Mouse (Mus musculus): ENCODE data around the gene Tmem242. TPM values are rescaled to one million over a fixed set of nuclear protein-coding genes. Genes with fewer than 3 reads are reported as not detected.

Gene Tmem242
- polyA plus RNA-seq, 1 experiment from 2014 or later = 142 TPM

DNA sequence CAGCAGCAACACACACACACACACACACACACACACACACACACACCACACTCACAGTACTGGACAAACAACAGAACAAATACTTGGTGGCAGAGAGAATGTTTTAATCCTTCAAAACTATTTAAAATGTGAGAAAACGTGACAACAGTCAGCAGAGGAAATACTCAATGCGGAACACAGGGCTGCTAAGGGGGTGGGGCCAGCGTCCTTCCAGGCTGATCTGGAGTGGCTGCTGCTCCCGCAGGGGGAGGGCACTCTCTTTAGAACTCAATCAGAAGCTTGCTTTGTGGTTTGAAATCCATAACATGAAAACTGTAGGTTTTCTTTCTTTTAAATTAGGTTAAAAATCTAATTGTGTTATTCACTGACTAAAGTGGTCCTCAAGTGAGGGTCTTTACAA, 18.2 kb downstream of the Tmem242 start:
- Histone ChIP-seq H3K36me3 (ENCODE audit: control insufficient read depth, insufficient read depth, low read length) (0 out of 2 replicates have a peak, but pooled peaks cover 8% of the 10 kb centered on the region), H3K9me3 (ENCODE audit: control insufficient read depth, low read length) (no peaks in the 10 kb centered on the region), H3K4me3 (ENCODE audit: low read length) (no peak overlapping the region), H3K4me2 (replicated peaks; ENCODE audit: low read depth, low read length) (no peak overlapping the region), H3K27ac (ENCODE audit: low read depth, low read length) (no peak overlapping the region), H3K27me3 (ENCODE audit: control insufficient read depth, insufficient read depth, low read length) (no peaks in the 10 kb centered on the region), H3K9ac (ENCODE audit: low read depth, low read length) (no peak overlapping the region), H3K4me1 (ENCODE audit: control insufficient read depth, insufficient read depth, low read length) (no peaks in the 10 kb centered on the region)
- 52% methylated on average over 4 of the region's 4 CpGs for WGBS
- ATAC-seq (ENCODE audit: low FRiP score, low TSS enrichment) = no peak

DNA sequence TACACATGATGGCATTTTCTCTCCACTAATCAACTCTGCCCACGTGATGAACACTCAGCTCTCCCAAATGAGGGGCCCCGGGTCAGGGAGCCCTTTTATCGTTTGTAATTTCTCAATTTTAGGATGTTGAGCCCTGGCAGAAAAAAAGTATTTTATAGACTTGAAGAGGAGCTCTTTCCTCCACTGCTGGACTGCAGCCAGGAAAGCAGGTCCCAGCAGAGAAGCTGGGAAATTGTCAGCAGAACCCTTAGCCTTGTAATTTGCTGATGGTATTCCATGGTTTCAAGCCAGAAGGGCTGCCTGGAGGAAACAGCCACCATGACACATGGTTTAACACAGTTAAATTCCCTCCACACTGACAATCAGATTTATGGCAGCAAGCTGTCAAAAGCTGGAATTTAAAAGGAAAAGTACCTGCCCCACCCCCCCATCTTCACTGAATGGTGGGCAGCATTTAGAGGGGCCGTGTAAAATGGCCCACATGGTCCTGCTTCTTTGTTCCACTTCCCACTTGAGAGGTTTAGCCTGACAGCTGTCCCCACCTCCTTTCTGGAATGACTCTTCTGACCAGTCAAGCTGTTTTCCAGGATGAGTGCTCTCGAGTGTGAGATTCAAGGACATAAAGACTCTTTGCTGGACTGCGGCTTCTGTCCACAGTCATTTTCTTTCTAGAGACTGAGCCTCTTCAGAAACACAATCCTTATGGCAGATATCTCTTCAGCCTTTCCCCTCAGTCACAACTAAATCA, 20.1 kb downstream of the Tmem242 start:
- Histone ChIP-seq H3K27me3 (ENCODE audit: control insufficient read depth, insufficient read depth, low read length) (no peaks in the 10 kb centered on the region), H3K9me3 (ENCODE audit: control insufficient read depth, low read length) (no peaks in the 10 kb centered on the region), H3K9ac (ENCODE audit: low read depth, low read length) (no peak overlapping the region), H3K36me3 (ENCODE audit: control insufficient read depth, insufficient read depth, low read length) (0 out of 2 replicates have a peak, but pooled peaks cover 8% of the 10 kb centered on the region), H3K4me1 (ENCODE audit: control insufficient read depth, insufficient read depth, low read length) (no peaks in the 10 kb centered on the region), H3K27ac (ENCODE audit: low read depth, low read length) (no peak overlapping the region), H3K4me3 (ENCODE audit: low read length) (no peak overlapping the region), H3K4me2 (replicated peaks; ENCODE audit: low read depth, low read length) (no peak overlapping the region)
- no peak for ATAC-seq (ENCODE audit: low FRiP score, low TSS enrichment)
- 62% methylated on average over 6 of the region's 6 CpGs for WGBS

DNA sequence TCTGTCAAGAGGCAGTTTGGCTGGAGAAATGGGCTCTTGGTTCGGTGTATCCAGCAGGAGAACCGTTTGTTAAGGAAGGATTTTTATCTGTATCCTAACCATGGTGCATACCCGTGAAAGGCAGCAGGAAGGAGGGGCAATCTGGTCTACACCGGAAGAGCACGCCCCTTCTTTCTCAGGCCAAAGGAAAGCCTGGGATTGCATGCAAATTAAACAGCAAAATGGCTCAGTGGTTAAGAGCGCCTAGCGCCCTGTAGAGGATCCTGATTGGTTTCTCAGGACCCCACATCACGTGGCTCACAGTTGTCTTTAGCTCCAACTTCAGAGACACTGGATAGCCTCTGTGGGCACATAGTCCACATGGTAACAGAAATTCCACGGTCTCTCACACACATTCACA, 21.0 kb downstream of the Tmem242 start:
- Histone ChIP-seq H3K27ac (ENCODE audit: low read depth, low read length) (no peak overlapping the region), H3K4me2 (replicated peaks; ENCODE audit: low read depth, low read length) (no peak overlapping the region), H3K36me3 (ENCODE audit: control insufficient read depth, insufficient read depth, low read length) (0 out of 2 replicates have a peak, but pooled peaks cover 8% of the 10 kb centered on the region), H3K4me1 (ENCODE audit: control insufficient read depth, insufficient read depth, low read length) (no peaks in the 10 kb centered on the region), H3K9me3 (ENCODE audit: control insufficient read depth, low read length) (no peaks in the 10 kb centered on the region), H3K4me3 (ENCODE audit: low read length) (no peak overlapping the region), H3K27me3 (ENCODE audit: control insufficient read depth, insufficient read depth, low read length) (no peaks in the 10 kb centered on the region), H3K9ac (ENCODE audit: low read depth, low read length) (no peak overlapping the region)
- ATAC-seq (ENCODE audit: low FRiP score, low TSS enrichment) = no peak
- 89% methylated on average over 9 of the region's 9 CpGs for WGBS

DNA sequence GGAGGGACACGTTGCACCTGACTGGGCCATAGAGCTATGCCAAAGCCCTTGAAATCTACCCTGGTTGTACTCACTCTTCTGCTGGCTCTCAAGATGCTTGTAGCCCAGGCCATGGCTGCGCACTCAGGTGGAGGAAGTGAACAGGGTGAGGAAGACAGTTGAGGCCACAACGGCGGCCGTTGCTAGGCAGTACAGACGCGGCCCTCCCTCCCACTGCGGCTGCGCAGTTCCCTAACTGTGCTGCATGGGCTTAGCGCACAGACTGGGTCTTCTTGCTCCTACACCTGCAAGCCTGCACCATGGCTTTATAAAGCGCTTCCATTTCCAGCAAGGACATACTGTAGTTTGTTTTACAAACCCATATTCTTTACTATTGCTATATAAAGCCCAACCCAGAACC, 21.5 kb downstream of the Tmem242 start, which contains the start of gene Ldhal6b:
Gene Ldhal6b (minus strand): TSS at position 223 of the 400 bp plus-strand sequence.
- no peak within 1 kb of the TSS for H3K4me2 ChIP-seq (replicated peaks; ENCODE audit: low read depth, low read length)
- H3K4me3 ChIP-seq (ENCODE audit: low read length) = no peak within 1 kb of the TSS
- ATAC-seq (ENCODE audit: low FRiP score, low TSS enrichment) = no peak
- H3K9me3 ChIP-seq (ENCODE audit: control insufficient read depth, low read length) = no peaks in the 10 kb centered on the region
- H3K36me3 ChIP-seq (ENCODE audit: control insufficient read depth, insufficient read depth, low read length) = 0 out of 2 replicates have a peak, but pooled peaks cover 8% of the 10 kb centered on the region
- no peaks in the 10 kb centered on the region for H3K4me1 ChIP-seq (ENCODE audit: control insufficient read depth, insufficient read depth, low read length)
- H3K27ac ChIP-seq (ENCODE audit: low read depth, low read length) = no peak within 1 kb of the TSS
- WGBS = 96% methylated on average over 11 of the region's 11 CpGs
- no peak within 1 kb of the TSS for H3K9ac ChIP-seq (ENCODE audit: low read depth, low read length)
- H3K27me3 ChIP-seq (ENCODE audit: control insufficient read depth, insufficient read depth, low read length) = no peaks in the 10 kb centered on the region

DNA sequence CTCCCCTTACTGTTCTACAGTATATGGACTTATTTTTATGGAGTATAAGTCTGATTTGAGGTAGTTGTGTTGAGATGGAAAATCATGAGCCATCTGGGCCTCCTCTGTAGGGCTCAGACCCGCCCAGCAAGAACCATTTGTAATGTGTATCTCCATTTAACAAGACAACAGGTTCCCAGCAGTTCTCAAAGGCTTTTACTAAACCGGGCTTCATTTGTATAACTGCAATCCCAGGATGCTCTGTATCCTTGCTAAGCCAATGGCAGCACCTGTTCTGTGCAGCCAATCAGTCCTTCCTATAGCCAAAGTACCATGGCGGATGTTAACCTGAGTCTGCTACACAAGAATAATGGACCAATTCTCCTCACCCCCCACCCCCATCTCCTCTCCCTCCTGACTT, 23.5 kb downstream of the Tmem242 start:
- 92% methylated on average over 3 of the region's 3 CpGs for WGBS
- Histone ChIP-seq H3K36me3 (ENCODE audit: control insufficient read depth, insufficient read depth, low read length) (peaks cover 8% of the 10 kb centered on the region; the same call in 1 of the 2 replicates), H3K4me1 (ENCODE audit: control insufficient read depth, insufficient read depth, low read length) (no peaks in the 10 kb centered on the region), H3K27me3 (ENCODE audit: control insufficient read depth, insufficient read depth, low read length) (no peaks in the 10 kb centered on the region), H3K4me3 (ENCODE audit: low read length) (no peak overlapping the region), H3K4me2 (replicated peaks; ENCODE audit: low read depth, low read length) (no peak overlapping the region), H3K9me3 (ENCODE audit: control insufficient read depth, low read length) (no peaks in the 10 kb centered on the region), H3K27ac (ENCODE audit: low read depth, low read length) (no peak overlapping the region), H3K9ac (ENCODE audit: low read depth, low read length) (no peak overlapping the region)
- ATAC-seq (ENCODE audit: low FRiP score, low TSS enrichment) = no peak

DNA sequence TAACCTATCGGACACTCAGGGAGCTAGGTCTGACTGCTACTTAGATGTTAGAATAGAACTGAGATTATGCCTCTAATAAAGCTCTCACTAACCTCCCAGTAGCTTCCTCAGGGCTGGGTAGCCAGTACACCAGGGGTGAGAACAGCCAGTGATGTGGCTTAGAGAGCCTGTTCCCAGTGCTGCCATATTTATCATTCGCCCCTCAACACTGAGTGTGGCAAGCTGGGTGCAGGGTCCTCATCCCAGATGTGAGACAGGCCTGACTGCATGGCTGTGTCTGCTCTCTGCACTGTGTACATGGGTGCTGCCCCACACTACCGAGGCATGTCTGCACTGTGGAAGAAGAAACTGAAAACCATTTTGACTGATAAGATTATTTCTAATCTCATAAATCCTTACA, 26.0 kb downstream of the Tmem242 start:
- H3K4me1 ChIP-seq (ENCODE audit: control insufficient read depth, insufficient read depth, low read length) = no peaks in the 10 kb centered on the region
- H3K9ac ChIP-seq (ENCODE audit: low read depth, low read length) = no peak overlapping the region
- no peak overlapping the region for H3K4me2 ChIP-seq (replicated peaks; ENCODE audit: low read depth, low read length)
- H3K4me3 ChIP-seq (ENCODE audit: low read length) = no peak overlapping the region
- H3K27ac ChIP-seq (ENCODE audit: low read depth, low read length) = no peak overlapping the region
- no peak for ATAC-seq (ENCODE audit: low FRiP score, low TSS enrichment)
- peaks cover 19% of the 10 kb centered on the region; the same call in 1 of the 2 replicates for H3K36me3 ChIP-seq (ENCODE audit: control insufficient read depth, insufficient read depth, low read length)
- no peaks in the 10 kb centered on the region for H3K9me3 ChIP-seq (ENCODE audit: control insufficient read depth, low read length)
- 92% methylated on average over 3 of the region's 3 CpGs for WGBS
- no peaks in the 10 kb centered on the region for H3K27me3 ChIP-seq (ENCODE audit: control insufficient read depth, insufficient read depth, low read length)

DNA sequence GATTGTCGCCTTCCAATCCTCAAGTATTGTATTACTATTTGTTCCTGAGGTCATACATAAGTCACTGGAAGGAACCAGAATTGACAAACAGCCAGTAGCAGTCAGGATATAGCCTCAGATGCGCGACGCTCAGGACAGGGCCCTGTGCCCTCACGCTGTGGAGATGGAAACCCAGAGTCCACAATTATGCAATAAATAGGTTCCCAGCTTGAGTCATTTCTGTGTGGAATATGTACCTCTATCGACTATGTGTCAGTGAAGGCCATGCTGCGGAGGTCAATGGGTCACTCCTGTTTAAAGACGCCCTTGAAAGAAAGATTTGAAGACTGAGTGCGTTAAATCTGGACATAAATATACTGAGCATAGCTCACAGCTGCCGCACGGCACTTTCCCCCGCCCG, 26.7 kb downstream of the Tmem242 start:
- H3K4me2 ChIP-seq (replicated peaks; ENCODE audit: low read depth, low read length) = no peak overlapping the region
- H3K4me1 ChIP-seq (ENCODE audit: control insufficient read depth, insufficient read depth, low read length) = no peaks in the 10 kb centered on the region
- 90% methylated on average over 13 of the region's 13 CpGs for WGBS
- H3K27ac ChIP-seq (ENCODE audit: low read depth, low read length) = no peak overlapping the region
- H3K27me3 ChIP-seq (ENCODE audit: control insufficient read depth, insufficient read depth, low read length) = no peaks in the 10 kb centered on the region
- no peak for ATAC-seq (ENCODE audit: low FRiP score, low TSS enrichment)
- no peak overlapping the region for H3K4me3 ChIP-seq (ENCODE audit: low read length)
- H3K9ac ChIP-seq (ENCODE audit: low read depth, low read length) = no peak overlapping the region
- H3K36me3 ChIP-seq (ENCODE audit: control insufficient read depth, insufficient read depth, low read length) = peaks cover 19% of the 10 kb centered on the region; the same call in 1 of the 2 replicates
- no peaks in the 10 kb centered on the region for H3K9me3 ChIP-seq (ENCODE audit: control insufficient read depth, low read length)

DNA sequence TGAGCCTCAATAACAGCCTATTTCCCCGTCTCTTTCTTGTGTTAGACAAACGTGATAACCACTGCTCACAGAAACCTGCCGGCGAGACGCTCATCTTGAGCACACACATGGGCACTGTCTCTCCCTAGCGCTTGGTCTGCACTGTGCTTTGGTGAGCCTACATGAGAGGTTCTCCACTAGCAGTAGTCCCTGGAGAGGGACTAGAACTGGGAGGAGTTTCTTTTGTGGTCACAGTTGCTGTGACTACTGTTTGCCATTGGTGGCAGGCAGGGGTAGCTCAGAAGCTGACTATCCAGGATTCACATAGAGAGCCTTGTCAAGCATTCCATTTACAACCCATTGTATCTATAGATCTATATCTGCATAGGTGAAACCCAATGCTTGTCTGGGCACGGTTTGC, 27.3 kb downstream of the Tmem242 start:
- H3K4me3 ChIP-seq (ENCODE audit: low read length) = no peak overlapping the region
- no peak overlapping the region for H3K27ac ChIP-seq (ENCODE audit: low read depth, low read length)
- no peak overlapping the region for H3K9ac ChIP-seq (ENCODE audit: low read depth, low read length)
- no peaks in the 10 kb centered on the region for H3K27me3 ChIP-seq (ENCODE audit: control insufficient read depth, insufficient read depth, low read length)
- no peak overlapping the region for H3K4me2 ChIP-seq (replicated peaks; ENCODE audit: low read depth, low read length)
- H3K4me1 ChIP-seq (ENCODE audit: control insufficient read depth, insufficient read depth, low read length) = no peaks in the 10 kb centered on the region
- 92% methylated on average over 7 of the region's 7 CpGs for WGBS
- H3K9me3 ChIP-seq (ENCODE audit: control insufficient read depth, low read length) = no peaks in the 10 kb centered on the region
- H3K36me3 ChIP-seq (ENCODE audit: control insufficient read depth, insufficient read depth, low read length) = peaks cover 16% of the 10 kb centered on the region; the same call in 1 of the 2 replicates
- ATAC-seq (ENCODE audit: low FRiP score, low TSS enrichment) = no peak

DNA sequence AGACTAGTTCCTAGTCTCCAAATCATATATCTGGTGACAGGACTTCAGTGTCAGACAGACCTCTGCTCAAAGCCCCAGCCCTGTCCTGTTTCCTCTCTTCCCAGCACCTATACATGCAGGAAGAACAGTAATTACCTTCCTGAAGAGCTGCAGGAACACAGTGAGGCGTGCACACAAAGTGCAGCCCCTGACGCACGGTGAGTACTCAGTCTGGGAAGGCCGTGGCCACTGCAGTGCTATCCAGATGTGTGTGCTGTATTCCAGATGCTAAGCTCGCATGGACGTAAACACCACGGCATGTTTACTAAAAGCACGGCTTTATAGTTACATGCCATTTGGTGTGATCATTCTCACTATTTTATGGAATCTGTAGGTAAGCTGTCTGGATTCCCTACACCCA, 27.8 kb downstream of the Tmem242 start:
- Histone ChIP-seq H3K27me3 (ENCODE audit: control insufficient read depth, insufficient read depth, low read length) (no peaks in the 10 kb centered on the region), H3K4me3 (ENCODE audit: low read length) (no peak overlapping the region), H3K9ac (ENCODE audit: low read depth, low read length) (no peak overlapping the region), H3K27ac (ENCODE audit: low read depth, low read length) (no peak overlapping the region), H3K4me1 (ENCODE audit: control insufficient read depth, insufficient read depth, low read length) (no peaks in the 10 kb centered on the region), H3K9me3 (ENCODE audit: control insufficient read depth, low read length) (no peaks in the 10 kb centered on the region), H3K36me3 (ENCODE audit: control insufficient read depth, insufficient read depth, low read length) (peaks cover 13% of the 10 kb centered on the region; the same call in 1 of the 2 replicates), H3K4me2 (replicated peaks; ENCODE audit: low read depth, low read length) (no peak overlapping the region)
- WGBS = 96% methylated on average over 8 of the region's 8 CpGs
- no peak for ATAC-seq (ENCODE audit: low FRiP score, low TSS enrichment)
